Mouse (Mus musculus): ENCODE data around the gene Nelfa. TPM values are rescaled to one million over a fixed set of nuclear protein-coding genes. Genes with fewer than 3 reads are reported as not detected.

Gene Nelfa
- polyA plus RNA-seq, 1 experiment from 2014 or later: 64.1 TPM

- 100% methylated on average over 1 of the region's 1 CpGs for WGBS
- no peaks in the 10 kb centered on the region for H3K4me1 ChIP-seq
- H3K4me3 ChIP-seq (replicated peaks): no peak overlapping the region
- peaks cover 82% of the 10 kb centered on the region for H3K36me3 ChIP-seq
- ATAC-seq (replicated peaks; ENCODE audit: low FRiP score): no peak
- H3K27ac ChIP-seq: no peak overlapping the region
- no peak overlapping the region for H3K9ac ChIP-seq
- no peaks in the 10 kb centered on the region for H3K9me3 ChIP-seq (replicated peaks)
- H3K27me3 ChIP-seq: no peaks in the 10 kb centered on the region
- no peak overlapping the region for H3K4me2 ChIP-seq
Measured at GRCm38 (mm10) chr5:33875472-33875871, 60.7 kb downstream of the Nelfa start.

- H3K36me3 ChIP-seq: peaks cover 91% of the 10 kb centered on the region
- H3K9ac ChIP-seq: no peak overlapping the region
- H3K4me1 ChIP-seq: no peaks in the 10 kb centered on the region
- H3K4me3 ChIP-seq (replicated peaks): no peak overlapping the region
- no peaks in the 10 kb centered on the region for H3K9me3 ChIP-seq (replicated peaks)
- ATAC-seq (replicated peaks; ENCODE audit: low FRiP score): no peak
- no peak overlapping the region for H3K4me2 ChIP-seq
- no peaks in the 10 kb centered on the region for H3K27me3 ChIP-seq
- no peak overlapping the region for H3K27ac ChIP-seq
Measured at GRCm38 (mm10) chr5:33857693-33858092, 78.5 kb downstream of the Nelfa start.

- H3K9ac ChIP-seq: no peak overlapping the region
- WGBS: 72% methylated on average over 2 of the region's 2 CpGs
- no peak overlapping the region for H3K4me2 ChIP-seq
- ATAC-seq (replicated peaks; ENCODE audit: low FRiP score): no peak
- H3K4me1 ChIP-seq: no peaks in the 10 kb centered on the region
- H3K4me3 ChIP-seq (replicated peaks): no peak overlapping the region
- no peak overlapping the region for H3K27ac ChIP-seq
- no peaks in the 10 kb centered on the region for H3K9me3 ChIP-seq (replicated peaks)
- no peaks in the 10 kb centered on the region for H3K27me3 ChIP-seq
- peaks cover 80% of the 10 kb centered on the region for H3K36me3 ChIP-seq
Measured at GRCm38 (mm10) chr5:33854019-33854418, 82.2 kb downstream of the Nelfa start.

GRCm38 (mm10) chr5:33853086-33853485 lies 83.1 kb downstream of the Nelfa start:
- no peaks in the 10 kb centered on the region for H3K27me3 ChIP-seq
- H3K36me3 ChIP-seq: peaks cover 78% of the 10 kb centered on the region
- no peak overlapping the region for H3K4me2 ChIP-seq
- no peak overlapping the region for H3K27ac ChIP-seq
- H3K9me3 ChIP-seq (replicated peaks): no peaks in the 10 kb centered on the region
- 100% methylated on average over 1 of the region's 1 CpGs for WGBS
- H3K4me3 ChIP-seq (replicated peaks): no peak overlapping the region
- no peak overlapping the region for H3K9ac ChIP-seq
- no peaks in the 10 kb centered on the region for H3K4me1 ChIP-seq
- no peak for ATAC-seq (replicated peaks; ENCODE audit: low FRiP score)

GRCm38 (mm10) chr5:33851466-33851865 lies 84.7 kb downstream of the Nelfa start:
- no peak overlapping the region for H3K4me2 ChIP-seq
- H3K9me3 ChIP-seq (replicated peaks): no peaks in the 10 kb centered on the region
- H3K4me1 ChIP-seq: no peaks in the 10 kb centered on the region
- H3K4me3 ChIP-seq (replicated peaks): no peak overlapping the region
- ATAC-seq (replicated peaks; ENCODE audit: low FRiP score): no peak
- no peaks in the 10 kb centered on the region for H3K27me3 ChIP-seq
- H3K27ac ChIP-seq: no peak overlapping the region
- H3K9ac ChIP-seq: no peak overlapping the region
- H3K36me3 ChIP-seq: peaks cover 74% of the 10 kb centered on the region
- 93% methylated on average over 4 of the region's 4 CpGs for WGBS

Small RNAs within 50 kb of the gene (microRNA-seq; reads per million reads assigned to microRNA genes)
- gene Mir7024: not detected

Other genes starting within 250 kb of the Nelfa start
- gene Fgfr3, start 214.7 kb downstream of the Nelfa start, polyA plus RNA-seq (2015; fragmentation: Nextera tagmentation; extraction: Ambion mirVana): 16.2 and 17.4 TPM in 2 replicates
- gene Letm1, start 153.6 kb downstream of the Nelfa start, polyA plus RNA-seq (2015; fragmentation: Nextera tagmentation; extraction: Ambion mirVana): 45.7 and 48.4 TPM in 2 replicates
- 45.2 and 45.4 TPM in 2 replicates for gene Nsd2, start 115.7 kb downstream of the Nelfa start, polyA plus RNA-seq (2015; fragmentation: Nextera tagmentation; extraction: Ambion mirVana)
- 105 TPM in 2 replicates for gene Gm1673, start 47.0 kb upstream of the Nelfa start, polyA plus RNA-seq (2015; fragmentation: Nextera tagmentation; extraction: Ambion mirVana)
- gene Nat8l, start 59.6 kb upstream of the Nelfa start, polyA plus RNA-seq (2015; fragmentation: Nextera tagmentation; extraction: Ambion mirVana): 0.28 and 0.39 TPM in 2 replicates
- gene Poln, start 233.0 kb upstream of the Nelfa start, polyA plus RNA-seq (2015; fragmentation: Nextera tagmentation; extraction: Ambion mirVana): 0.31 and 0.34 TPM in 2 replicates
- gene Haus3, start 233.1 kb upstream of the Nelfa start, polyA plus RNA-seq (2015; fragmentation: Nextera tagmentation; extraction: Ambion mirVana): 37.8 and 46.1 TPM in 2 replicates

Data from kidney, embryonic 15.5 days (tissue).